Comparison of ENCODE assay signal across 17 mouse cellular contexts in the genomic region with DNA sequence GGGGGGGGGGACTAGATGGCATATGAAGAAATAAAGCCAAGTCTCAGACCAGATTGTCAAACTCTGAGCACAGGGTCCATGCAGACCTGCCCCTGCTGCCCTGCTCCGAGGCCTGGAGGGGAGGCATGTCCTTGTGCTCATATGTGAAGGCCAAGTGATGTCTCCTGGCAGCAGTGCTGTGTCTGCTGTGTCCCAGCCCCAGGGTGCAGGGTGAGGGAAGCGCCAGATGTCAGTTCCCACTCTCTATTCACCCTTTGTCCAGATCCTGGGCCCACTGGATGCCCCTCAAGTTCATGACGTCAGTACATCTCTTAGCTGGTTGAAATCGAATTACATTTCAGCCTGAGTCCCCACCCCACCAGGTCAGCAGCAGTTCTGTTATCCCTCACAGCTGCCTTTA. TPM values are rescaled to one million over a fixed set of nuclear protein-coding genes. Genes with fewer than 3 reads are reported as not detected.
"Had no signal": no experiment of that assay in that cellular context is flagged by ENCODE, and none has a peak within 500 bp of the region (broad histone marks: within the 10 kb centered on the region; RNA-seq: fewer than 3 reads in every experiment).

No protein-coding gene starts in this region.

- ATAC-seq: intestine, embryonic 16.5 days; liver, postnatal 0 days; midbrain, embryonic 15.5 days had no signal

- H3K27ac ChIP-seq: kidney, embryonic 15.5 days; left cerebral cortex, adult 2 months; limb, embryonic 12.5 days; liver, embryonic 13.5 days; lung, embryonic 15.5 days; macrophage; midbrain, embryonic 15.5 days; stomach, embryonic 15.5 days had no signal

- H3K4me3 ChIP-seq: kidney, embryonic 15.5 days; left cerebral cortex, adult 2 months; limb, embryonic 12.5 days; liver, embryonic 13.5 days; lung, embryonic 15.5 days; midbrain, embryonic 15.5 days; stomach, embryonic 15.5 days had no signal

- H3K4me2 ChIP-seq: kidney, embryonic 15.5 days; limb, embryonic 12.5 days; liver, embryonic 13.5 days; lung, embryonic 15.5 days; midbrain, embryonic 15.5 days; stomach, embryonic 15.5 days had no signal

- H3K9ac ChIP-seq: kidney, embryonic 15.5 days; limb, embryonic 12.5 days; liver, embryonic 13.5 days; liver, postnatal 0 days; lung, embryonic 15.5 days; midbrain, embryonic 15.5 days; stomach, embryonic 15.5 days had no signal

- H3K27me3 ChIP-seq: lung, embryonic 15.5 days; midbrain, embryonic 15.5 days; stomach, embryonic 15.5 days had no signal

- DNase-seq: kidney, adult 2 months; kidney, postnatal 14 days; liver; liver, embryonic 13.5 days; liver, postnatal 0 days; lung, postnatal 14 days; right cerebral cortex, postnatal 14 days; thymus, postnatal 36 days had no signal

- H3K36me3 ChIP-seq: kidney, embryonic 15.5 days; limb, embryonic 12.5 days; liver, embryonic 13.5 days; lung, embryonic 15.5 days; midbrain, embryonic 15.5 days; stomach, embryonic 15.5 days had no signal

- H3K9me3 ChIP-seq: kidney, embryonic 15.5 days; limb, embryonic 12.5 days; liver, embryonic 13.5 days; lung, embryonic 15.5 days; midbrain, embryonic 15.5 days; stomach, embryonic 15.5 days had no signal

RNA-seq across cellular contexts. Expression of a gene that starts 3.6 kb away (rescaled TPM):
- total RNA-seq: megakaryocyte-erythroid progenitor cell, adult 5-6 weeks had no signal
